Mouse (Mus musculus): Measurements from ENCODE around the gene Mthfd2l. TPM values are rescaled to one million over a fixed set of nuclear protein-coding genes. Genes with fewer than 3 reads are reported as not detected.

The Mthfd2l gene
- total RNA-seq, 2 experiments from 2014 or later = 16.8 to 18.0 TPM

GRCm38 (mm10) chr5:91038963-91039362 is 108.0 kb downstream of the Mthfd2l start:
- no peak for DNase-seq (ENCODE audit: low spot score in 2 of 2)

- DNase-seq (ENCODE audit: low spot score in 2 of 2) = no peak
Measured at GRCm38 (mm10) chr5:91047987-91048386, 117.1 kb downstream of the Mthfd2l start.

- no peak for DNase-seq (ENCODE audit: low spot score in 2 of 2)
Measured at GRCm38 (mm10) chr5:91048397-91048796, 117.5 kb downstream of the Mthfd2l start.

Other genes starting within 250 kb of the Mthfd2l start
- under 1 TPM in 1 of 2 experiments, not detected in 1; 0.35 TPM for gene Cxcl5, start 171.8 kb upstream of the Mthfd2l start, total RNA-seq (2021)
- not detected for gene Ppbp, start 162.6 kb upstream of the Mthfd2l start, total RNA-seq (2021)
- gene Pf4, start 158.7 kb upstream of the Mthfd2l start, total RNA-seq (2021) = 1 to 10 TPM; 2.3 to 5.0 TPM
- gene Cxcl3, start 145.0 kb upstream of the Mthfd2l start, total RNA-seq (2021) = not detected
- not detected for gene Cxcl15, start 136.6 kb upstream of the Mthfd2l start, total RNA-seq (2021)
- under 1 TPM; 0.46 to 0.83 TPM for gene Cxcl1, start 39.9 kb upstream of the Mthfd2l start, total RNA-seq (2021)
- gene Cxcl2, start 27.2 kb upstream of the Mthfd2l start, total RNA-seq (2021) = not detected
- gene Epgn, start 96.3 kb downstream of the Mthfd2l start, total RNA-seq (2021) = under 1 TPM in 1 of 2 experiments, not detected in 1; 0.60 TPM
- not detected for gene Ereg, start 143.5 kb downstream of the Mthfd2l start, total RNA-seq (2021)
- gene Areg, start 208.5 kb downstream of the Mthfd2l start, total RNA-seq (2021) = under 1 TPM in 1 of 2 experiments, not detected in 1; 0.37 TPM